Mouse (Mus musculus): ENCODE data around the gene Chic2. TPM values are rescaled to one million over a fixed set of nuclear protein-coding genes. Genes with fewer than 3 reads are reported as not detected.

Gene Chic2
- polyA plus RNA-seq, 1 experiment from 2014 or later, result 43.2 TPM

DNA sequence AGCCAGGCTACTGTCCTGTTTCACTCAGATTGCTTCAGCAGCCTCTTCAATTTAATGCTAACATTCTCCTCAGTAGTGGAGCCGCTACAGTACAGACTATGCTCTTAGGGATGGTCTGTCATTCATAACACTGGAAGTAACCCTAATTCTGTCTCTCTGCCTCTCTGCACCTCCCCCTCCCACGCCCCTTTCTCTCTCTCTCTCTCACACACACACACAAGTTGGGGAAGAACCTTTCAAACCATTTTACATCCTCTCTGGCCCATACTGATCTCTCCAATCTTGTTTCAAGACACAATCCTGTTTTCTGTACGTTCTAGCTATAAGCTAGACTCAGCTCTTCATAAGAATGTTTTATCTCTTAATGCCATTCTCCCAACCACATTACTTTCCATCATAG is 9.1 kb downstream of the Chic2 start:
- Histone ChIP-seq H3K4me1 (replicated peaks; ENCODE audit: control insufficient read depth, insufficient read depth) (no peaks in the 10 kb centered on the region), H3K9me3 (ENCODE audit: control insufficient read depth, low read length) (no peaks in the 10 kb centered on the region), H3K4me3 (ENCODE audit: low read depth, low read length) (no peak overlapping the region), H3K36me3 (ENCODE audit: control insufficient read depth, insufficient read depth, low read length) (no peaks in the 10 kb centered on the region; the same call in 1 of the 2 replicates), H3K9ac (ENCODE audit: low read length) (no peak overlapping the region), H3K27ac (replicated peaks) (no peak overlapping the region), H3K4me2 (replicated peaks; ENCODE audit: low read depth) (no peak overlapping the region), H3K27me3 (ENCODE audit: control insufficient read depth, insufficient read depth, low read length) (no peaks in the 10 kb centered on the region)
- 86% methylated on average over 3 of the region's 3 CpGs for WGBS
- DNase-seq (ENCODE audit: low spot score), result no peak
- TF ChIP-seq CTCF (IDR thresholded peaks at IDR 0.05; ENCODE audit: low read depth), result no peak
- TF ChIP-seq EP300 (optimal IDR thresholded peaks at IDR 0.05), result no peak
- no peak for ATAC-seq (ENCODE audit: low FRiP score, low TSS enrichment)

DNA sequence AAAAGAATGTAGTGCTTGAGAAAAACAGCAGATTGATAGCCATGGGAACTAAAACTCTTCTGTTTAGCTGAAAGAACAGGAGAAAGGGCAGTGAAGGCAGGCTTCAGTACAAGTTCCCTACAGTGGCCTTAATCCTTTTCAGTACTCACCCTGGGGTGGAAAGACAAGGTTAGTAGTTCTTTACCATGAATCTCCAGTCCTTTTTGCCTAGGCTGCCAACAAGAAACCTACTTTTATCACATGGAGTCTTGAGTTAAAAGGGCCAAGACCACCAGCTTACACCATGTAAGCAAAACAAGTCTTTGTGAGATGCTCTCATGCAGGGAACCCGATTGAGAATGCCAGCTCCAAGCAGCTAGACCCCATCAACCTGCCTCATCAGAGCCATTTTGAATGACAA is 29.8 kb downstream of the Chic2 start:
- H3K4me1 ChIP-seq (replicated peaks; ENCODE audit: control insufficient read depth, insufficient read depth), result no peaks in the 10 kb centered on the region
- 73% methylated on average over 1 of the region's 1 CpGs for WGBS
- H3K27ac ChIP-seq (replicated peaks), result no peak overlapping the region
- H3K27me3 ChIP-seq (ENCODE audit: control insufficient read depth, insufficient read depth, low read length), result no peaks in the 10 kb centered on the region
- no peaks in the 10 kb centered on the region for H3K36me3 ChIP-seq (ENCODE audit: control insufficient read depth, insufficient read depth, low read length)
- no peak overlapping the region for H3K4me2 ChIP-seq (replicated peaks; ENCODE audit: low read depth)
- no peak for DNase-seq (ENCODE audit: low spot score)
- no peak for TF ChIP-seq CTCF (IDR thresholded peaks at IDR 0.05; ENCODE audit: low read depth)
- TF ChIP-seq EP300 (optimal IDR thresholded peaks at IDR 0.05), result no peak
- no peak for ATAC-seq (ENCODE audit: low FRiP score, low TSS enrichment)
- H3K4me3 ChIP-seq (ENCODE audit: low read depth, low read length), result no peak overlapping the region
- no peaks in the 10 kb centered on the region for H3K9me3 ChIP-seq (ENCODE audit: control insufficient read depth, low read length)
- no peak overlapping the region for H3K9ac ChIP-seq (ENCODE audit: low read length)

GRCm38 (mm10) chr5:75012771-75013421 is 31.7 kb downstream of the Chic2 start:
- 77% methylated on average over 8 of the region's 8 CpGs for WGBS
- no peak overlapping the region for H3K9ac ChIP-seq (ENCODE audit: low read length)
- H3K27me3 ChIP-seq (ENCODE audit: control insufficient read depth, insufficient read depth, low read length), result no peaks in the 10 kb centered on the region
- no peaks in the 10 kb centered on the region for H3K4me1 ChIP-seq (replicated peaks; ENCODE audit: control insufficient read depth, insufficient read depth)
- H3K4me2 ChIP-seq (replicated peaks; ENCODE audit: low read depth), result no peak overlapping the region
- no peak for TF ChIP-seq CTCF (IDR thresholded peaks at IDR 0.05; ENCODE audit: low read depth)
- TF ChIP-seq EP300 (optimal IDR thresholded peaks at IDR 0.05), result no peak
- H3K4me3 ChIP-seq (ENCODE audit: low read depth, low read length), result no peak overlapping the region
- peaks cover 4% of the 10 kb centered on the region; the same call in 1 of the 2 replicates for H3K36me3 ChIP-seq (ENCODE audit: control insufficient read depth, insufficient read depth, low read length)
- DNase-seq (ENCODE audit: low spot score) (no peak), ATAC-seq (ENCODE audit: low FRiP score, low TSS enrichment) (no peak)
- no peaks in the 10 kb centered on the region for H3K9me3 ChIP-seq (ENCODE audit: control insufficient read depth, low read length)
- H3K27ac ChIP-seq (replicated peaks), result no peak overlapping the region

- WGBS, result 63% methylated on average over 4 of the region's 4 CpGs
- Histone ChIP-seq H3K4me3 (ENCODE audit: low read depth, low read length) (no peak overlapping the region), H3K9ac (ENCODE audit: low read length) (no peak overlapping the region), H3K27me3 (ENCODE audit: control insufficient read depth, insufficient read depth, low read length) (no peaks in the 10 kb centered on the region), H3K9me3 (ENCODE audit: control insufficient read depth, low read length) (no peaks in the 10 kb centered on the region), H3K4me1 (replicated peaks; ENCODE audit: control insufficient read depth, insufficient read depth) (no peaks in the 10 kb centered on the region), H3K27ac (replicated peaks) (no peak overlapping the region), H3K4me2 (replicated peaks; ENCODE audit: low read depth) (no peak overlapping the region), H3K36me3 (ENCODE audit: control insufficient read depth, insufficient read depth, low read length) (peaks cover 4% of the 10 kb centered on the region; the same call in 1 of the 2 replicates)
- DNase-seq (ENCODE audit: low spot score) (no peak), ATAC-seq (ENCODE audit: low FRiP score, low TSS enrichment) (no peak)
- TF ChIP-seq CTCF (IDR thresholded peaks at IDR 0.05; ENCODE audit: low read depth) (no peak), EP300 (optimal IDR thresholded peaks at IDR 0.05) (no peak)
Observed at GRCm38 (mm10) chr5:75011985-75012738, 32.4 kb downstream of the Chic2 start.

GRCm38 (mm10) chr5:75004755-75005154 is 39.8 kb downstream of the Chic2 start:
- H3K36me3 ChIP-seq (ENCODE audit: control insufficient read depth, insufficient read depth, low read length), result peaks cover 4% of the 10 kb centered on the region; the same call in 1 of the 2 replicates
- no peaks in the 10 kb centered on the region for H3K4me1 ChIP-seq (replicated peaks; ENCODE audit: control insufficient read depth, insufficient read depth)
- H3K27me3 ChIP-seq (ENCODE audit: control insufficient read depth, insufficient read depth, low read length), result no peaks in the 10 kb centered on the region
- no peak for TF ChIP-seq CTCF (IDR thresholded peaks at IDR 0.05; ENCODE audit: low read depth)
- no peak for TF ChIP-seq EP300 (optimal IDR thresholded peaks at IDR 0.05)
- H3K4me2 ChIP-seq (replicated peaks; ENCODE audit: low read depth), result no peak overlapping the region
- H3K4me3 ChIP-seq (ENCODE audit: low read depth, low read length), result no peak overlapping the region
- WGBS, result 72% methylated on average over 3 of the region's 3 CpGs
- no peaks in the 10 kb centered on the region for H3K9me3 ChIP-seq (ENCODE audit: control insufficient read depth, low read length)
- H3K27ac ChIP-seq (replicated peaks), result no peak overlapping the region
- no peak overlapping the region for H3K9ac ChIP-seq (ENCODE audit: low read length)
- DNase-seq (ENCODE audit: low spot score) (no peak), ATAC-seq (ENCODE audit: low FRiP score, low TSS enrichment) (no peak)

DNA sequence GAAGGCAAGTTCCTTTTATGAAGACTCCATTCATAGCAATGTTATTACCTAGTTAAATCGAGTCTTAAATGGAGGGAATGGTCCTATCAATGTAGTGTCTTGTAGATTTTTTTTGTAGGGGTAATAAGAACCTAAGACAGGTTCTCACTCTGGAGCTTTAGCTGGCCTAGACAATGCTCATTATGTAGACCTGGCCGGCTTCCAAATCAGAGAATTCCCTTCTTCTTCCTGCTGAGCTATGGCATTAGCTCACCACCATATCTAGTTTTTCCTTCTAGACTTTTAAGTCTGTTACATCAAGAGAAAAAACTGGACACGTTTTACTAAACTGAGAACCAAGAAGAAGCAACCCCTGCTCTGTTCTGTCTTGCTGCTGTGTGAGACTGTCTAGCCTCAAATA is 42.5 kb downstream of the Chic2 start:
- Histone ChIP-seq H3K4me2 (replicated peaks; ENCODE audit: low read depth) (no peak overlapping the region), H3K9me3 (ENCODE audit: control insufficient read depth, low read length) (no peaks in the 10 kb centered on the region), H3K27ac (replicated peaks) (no peak overlapping the region), H3K4me3 (ENCODE audit: low read depth, low read length) (no peak overlapping the region), H3K27me3 (ENCODE audit: control insufficient read depth, insufficient read depth, low read length) (no peaks in the 10 kb centered on the region), H3K9ac (ENCODE audit: low read length) (no peak overlapping the region), H3K36me3 (ENCODE audit: control insufficient read depth, insufficient read depth, low read length) (no peaks in the 10 kb centered on the region), H3K4me1 (replicated peaks; ENCODE audit: control insufficient read depth, insufficient read depth) (no peaks in the 10 kb centered on the region)
- DNase-seq (ENCODE audit: low spot score), result no peak
- 91% methylated on average over 3 of the region's 3 CpGs for WGBS
- no peak for TF ChIP-seq EP300 (optimal IDR thresholded peaks at IDR 0.05)
- TF ChIP-seq CTCF (IDR thresholded peaks at IDR 0.05; ENCODE audit: low read depth), result no peak
- ATAC-seq (ENCODE audit: low FRiP score, low TSS enrichment), result no peak
